Mouse (Mus musculus): ENCODE results near the gene Lmntd1.

DNA sequence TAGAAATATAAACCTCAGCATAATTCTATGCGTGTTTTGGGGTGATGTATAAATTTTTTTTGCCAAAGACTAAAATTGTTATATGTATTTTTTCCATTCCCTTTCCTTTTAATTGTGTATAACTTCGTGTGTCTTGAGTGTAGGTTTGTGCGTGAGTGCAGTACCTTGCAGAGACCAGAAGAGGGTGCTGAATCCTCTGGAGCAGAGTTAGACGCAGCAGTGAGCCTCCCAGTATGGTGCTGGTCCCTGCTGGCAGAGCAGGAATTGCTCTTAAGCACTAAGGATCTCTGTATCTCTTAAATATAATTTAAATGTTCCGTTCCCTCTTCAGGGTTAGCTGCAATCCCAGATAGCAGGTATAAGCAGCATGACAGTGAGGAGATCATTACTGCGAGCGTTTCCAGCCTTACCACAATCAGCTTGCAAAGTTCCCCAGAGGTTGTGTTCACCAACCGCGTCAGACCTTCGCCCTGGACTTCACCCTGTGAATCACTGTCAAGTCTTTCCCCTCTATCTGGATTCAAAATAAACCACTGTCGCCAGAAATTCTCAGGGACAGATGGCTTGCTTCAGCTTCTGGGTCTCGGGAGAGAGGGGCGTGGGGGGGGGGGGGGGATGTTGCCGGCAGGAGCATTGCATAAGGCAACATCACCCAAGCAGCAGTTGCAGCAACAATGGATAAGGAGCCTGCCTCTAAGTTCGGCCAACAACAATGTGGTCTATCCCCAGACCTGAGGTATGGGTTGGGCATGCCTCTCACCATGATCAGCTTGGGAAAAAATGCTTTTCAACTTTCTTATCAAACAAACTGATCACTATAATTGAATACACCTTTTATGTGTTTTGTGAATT, 42.8 kb upstream of the Lmntd1 start:
- TF ChIP-seq CTCF (IDR thresholded peaks at IDR 0.05; ENCODE audit: extremely low read depth, insufficient read depth, insufficient read length, insufficient replicate concordance) (no peak), POLR2A (IDR thresholded peaks at IDR 0.05; ENCODE audit: low read depth, low read length) (no peak)
